Mouse (Mus musculus): ENCODE results near the gene Arhgap29.

Arhgap29 gene

DNA sequence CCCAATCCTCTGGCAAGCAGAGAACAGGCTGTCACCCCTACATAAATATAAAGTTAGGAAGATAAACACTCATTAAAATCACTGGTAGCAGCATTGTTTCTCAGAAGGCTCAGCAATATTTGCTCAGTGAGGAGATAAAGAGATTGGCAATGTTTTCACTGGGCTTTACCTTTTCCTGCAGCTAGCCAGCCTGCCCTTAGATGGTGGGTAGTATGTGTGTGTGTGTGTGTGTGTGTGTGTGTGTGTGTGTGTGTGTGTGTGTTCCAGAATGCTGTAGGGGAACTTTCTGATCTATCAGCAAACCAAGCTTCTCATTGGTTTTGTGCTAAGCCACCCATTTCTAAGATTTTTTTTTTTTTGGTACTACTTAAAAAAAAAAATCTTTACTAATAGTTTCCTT, 5.6 kb upstream of the Arhgap29 start:
- DNase-seq, result no peak

DNA sequence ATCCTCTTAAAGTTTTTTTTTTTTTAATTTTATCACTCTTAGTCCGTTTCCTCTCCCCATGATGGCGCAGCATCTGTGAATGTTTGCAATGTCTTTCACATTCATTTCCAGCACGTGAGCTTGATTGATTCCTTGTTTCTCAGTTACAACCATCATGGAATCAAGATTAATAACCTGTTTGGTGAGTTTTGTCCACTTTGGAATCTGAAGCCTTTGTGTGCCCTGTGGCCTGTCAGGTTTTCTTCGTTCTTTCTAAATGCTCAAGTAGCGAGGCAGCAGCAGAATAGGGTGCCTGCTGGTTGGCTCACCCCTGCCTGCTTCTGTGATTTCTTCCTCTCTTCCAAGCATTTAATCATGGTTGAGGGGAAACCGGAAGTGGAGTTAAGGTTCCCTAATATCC, 2.2 kb upstream of the Arhgap29 start:
- no peak for DNase-seq

DNA sequence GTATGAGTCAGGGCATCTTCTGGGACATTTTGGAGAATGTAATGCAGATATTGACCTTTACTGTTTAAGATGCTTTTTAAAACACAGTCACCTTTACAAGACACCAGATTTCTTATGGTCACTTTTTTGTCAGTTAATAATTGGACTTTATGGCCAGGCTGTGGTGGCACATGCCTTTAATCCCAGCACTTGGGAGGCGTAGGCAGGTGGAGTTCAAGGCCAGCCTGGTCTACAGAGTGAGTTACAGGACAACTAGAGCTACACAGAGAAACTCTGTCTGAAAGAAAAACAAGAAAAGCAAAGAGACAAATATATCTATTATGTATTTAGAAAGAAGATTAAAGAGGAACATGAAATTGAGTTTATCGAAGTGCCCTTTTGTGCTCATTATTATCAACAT, 1.2 kb upstream of the Arhgap29 start:
- DNase-seq, result no peak

DNA sequence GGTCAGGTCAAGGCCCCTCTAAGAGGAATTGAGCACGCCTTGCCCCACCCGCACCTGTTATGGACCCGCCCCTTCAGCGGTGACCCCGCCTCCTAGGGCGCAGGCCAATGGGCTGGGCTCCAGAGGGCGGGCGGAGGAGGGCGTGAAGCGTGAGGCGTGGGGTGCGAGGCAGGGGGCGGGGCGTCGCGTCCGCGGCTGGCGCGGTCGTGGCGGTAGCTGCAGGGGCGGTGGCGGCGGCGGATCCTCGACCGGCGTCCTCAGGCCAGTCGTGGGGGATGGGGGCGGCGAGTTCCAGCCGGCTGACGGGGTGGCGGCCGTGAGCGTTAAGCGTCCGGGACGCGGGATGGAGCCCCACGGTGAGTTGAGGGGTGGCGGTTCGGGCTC, 700 bp downstream of the Arhgap29 start:
- peak; percentile 69 for DNase-seq

DNA sequence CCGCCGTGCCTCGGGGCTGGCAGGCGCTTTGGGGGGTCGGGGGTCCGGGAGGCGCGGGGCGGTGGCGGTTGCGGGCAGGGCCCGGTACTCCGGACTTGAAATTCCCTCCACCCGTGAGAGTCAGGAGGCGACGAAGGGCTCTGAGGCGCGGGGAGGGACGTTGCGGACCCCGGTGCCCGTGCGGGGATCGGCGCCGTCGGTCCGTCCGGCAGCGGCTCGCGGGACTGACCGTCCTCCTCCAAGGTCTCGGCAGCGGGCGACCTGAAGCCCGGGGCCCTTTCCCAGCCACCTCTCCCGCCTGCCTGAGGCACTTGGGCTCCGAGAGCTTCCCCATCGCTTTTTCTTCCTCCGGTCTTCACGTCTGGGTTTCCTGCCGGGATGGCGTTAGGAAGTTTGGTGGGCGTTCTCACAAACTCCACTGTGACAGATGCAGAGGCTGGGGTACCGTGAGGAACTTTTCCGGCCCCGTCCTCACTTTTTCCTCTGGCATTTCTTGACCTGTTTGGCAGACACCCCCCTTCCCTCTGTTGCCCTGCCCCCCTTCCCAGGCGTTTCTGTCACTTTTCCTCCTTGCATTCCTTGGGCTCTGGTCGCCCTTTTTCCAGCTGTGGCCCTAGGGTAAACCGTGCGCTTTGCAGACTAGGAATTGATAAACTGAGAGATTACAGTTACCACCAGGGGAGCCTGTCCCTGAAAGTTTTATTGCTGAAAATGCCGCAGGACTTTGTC, 1.3 kb downstream of the Arhgap29 start:
- DNase-seq, result no peak

DNA sequence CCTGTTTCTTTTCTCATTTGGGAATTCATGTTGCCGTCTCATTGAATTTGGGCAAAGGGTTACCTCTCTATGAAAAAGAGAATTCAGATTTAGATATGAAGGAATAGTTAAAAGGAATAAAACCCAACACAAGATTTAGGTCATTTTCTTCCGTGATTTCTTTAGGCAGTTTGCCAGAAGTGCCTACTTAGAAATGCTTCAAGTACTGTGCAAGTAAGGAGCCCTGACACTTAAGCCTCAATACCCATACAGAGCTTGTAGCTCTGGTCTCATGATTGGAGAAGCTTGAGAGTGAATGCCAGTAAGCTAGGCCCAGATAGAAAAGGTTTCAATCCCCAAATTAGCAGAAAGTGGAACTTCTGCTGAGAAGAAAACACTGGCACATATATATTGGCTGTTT, 2.1 kb downstream of the Arhgap29 start:
- no peak for DNase-seq

DNA sequence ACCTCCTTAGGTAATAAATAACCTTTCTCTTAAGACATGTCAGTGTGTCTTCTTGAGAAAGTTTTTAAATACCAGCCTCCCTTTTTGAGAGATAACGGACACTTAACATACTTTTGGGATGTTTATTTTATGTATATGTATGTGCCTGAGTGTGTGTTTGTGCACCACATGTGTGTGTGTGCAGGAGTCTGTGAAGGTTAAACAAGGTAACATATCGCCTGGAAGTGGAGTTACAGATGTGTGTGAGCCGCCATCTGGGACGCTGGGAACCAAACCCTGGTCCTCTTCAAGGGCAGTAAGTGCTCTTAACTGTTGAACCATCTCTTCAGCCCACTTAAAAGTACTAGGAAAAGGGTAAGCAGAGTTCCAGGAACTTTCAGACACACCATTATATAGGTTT, 3.2 kb downstream of the Arhgap29 start:
- DNase-seq, result no peak

DNA sequence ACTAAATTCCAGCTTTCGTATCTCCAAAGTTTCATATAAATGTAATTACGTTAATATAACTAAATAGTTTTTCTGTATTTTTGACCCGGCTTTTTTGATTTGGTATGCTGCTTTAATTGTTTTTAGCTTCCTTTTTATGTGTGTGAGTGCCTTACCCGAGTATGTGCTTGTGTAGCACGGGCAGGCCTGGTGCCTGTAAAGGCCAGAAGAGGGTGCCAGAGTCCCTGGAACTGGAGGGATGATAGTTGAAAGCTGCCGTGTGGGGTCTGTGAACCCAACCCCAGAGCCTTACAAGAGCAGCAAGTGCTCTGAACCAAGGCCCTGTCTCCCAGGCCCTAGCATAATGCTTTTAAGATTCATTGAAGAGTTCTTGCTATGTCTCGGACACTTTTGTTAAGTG, 4.4 kb downstream of the Arhgap29 start:
- DNase-seq, result no peak

DNA sequence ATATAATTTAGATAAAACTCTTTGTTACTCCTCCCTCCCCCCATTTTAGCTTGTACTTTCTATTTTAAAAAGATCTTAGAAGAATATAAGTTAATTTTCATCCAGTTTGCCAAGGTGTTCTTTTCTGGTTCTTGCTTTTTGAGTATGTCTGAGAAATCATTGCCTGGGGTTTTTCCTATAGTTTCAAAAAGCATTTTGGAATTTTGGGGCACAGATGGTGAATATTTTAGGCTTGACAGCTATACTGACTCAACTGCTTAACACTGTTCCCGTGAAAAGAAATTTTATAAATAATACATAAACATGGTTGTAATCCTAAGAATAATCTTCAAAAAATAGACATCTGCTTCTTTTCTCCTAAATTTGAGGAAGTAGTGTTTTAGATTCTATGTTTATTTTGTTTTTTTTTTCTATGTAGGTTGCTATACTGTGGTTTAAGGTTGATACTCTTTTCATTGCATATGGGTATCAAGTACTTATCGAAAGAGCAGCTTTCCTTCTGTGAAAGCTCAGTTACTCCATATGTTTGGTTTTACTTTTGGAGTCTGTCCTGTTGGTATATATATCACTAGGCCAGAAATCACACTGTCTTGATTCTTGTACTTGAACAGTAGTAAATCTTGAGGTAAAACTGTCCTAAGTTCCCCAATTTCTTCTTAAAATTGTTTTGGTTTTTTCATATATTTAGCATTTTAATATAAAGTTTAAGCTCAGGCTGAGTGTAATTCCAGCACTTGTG, 5.4 kb downstream of the Arhgap29 start:
- DNase-seq, result no peak

DNA sequence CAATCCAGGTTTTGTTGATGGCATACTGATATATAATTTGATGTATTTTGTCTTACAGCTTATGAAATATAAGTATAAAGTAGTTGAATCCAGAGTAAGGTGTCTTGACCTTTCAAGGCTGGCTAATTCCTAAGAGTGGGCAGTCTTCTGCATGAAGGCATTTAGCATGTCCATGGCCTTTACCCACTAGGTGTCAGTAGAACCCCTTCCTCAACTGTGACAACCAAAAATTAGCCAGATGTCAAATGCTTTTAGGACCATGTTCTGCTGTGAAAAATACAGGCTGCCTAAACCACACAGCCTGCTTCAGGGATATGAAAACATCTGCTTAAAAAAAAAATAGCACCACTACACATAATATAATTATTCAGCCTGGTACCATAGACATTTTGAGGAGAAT, 11.8 kb downstream of the Arhgap29 start:
- DNase-seq, result peak; percentile 11

DNA sequence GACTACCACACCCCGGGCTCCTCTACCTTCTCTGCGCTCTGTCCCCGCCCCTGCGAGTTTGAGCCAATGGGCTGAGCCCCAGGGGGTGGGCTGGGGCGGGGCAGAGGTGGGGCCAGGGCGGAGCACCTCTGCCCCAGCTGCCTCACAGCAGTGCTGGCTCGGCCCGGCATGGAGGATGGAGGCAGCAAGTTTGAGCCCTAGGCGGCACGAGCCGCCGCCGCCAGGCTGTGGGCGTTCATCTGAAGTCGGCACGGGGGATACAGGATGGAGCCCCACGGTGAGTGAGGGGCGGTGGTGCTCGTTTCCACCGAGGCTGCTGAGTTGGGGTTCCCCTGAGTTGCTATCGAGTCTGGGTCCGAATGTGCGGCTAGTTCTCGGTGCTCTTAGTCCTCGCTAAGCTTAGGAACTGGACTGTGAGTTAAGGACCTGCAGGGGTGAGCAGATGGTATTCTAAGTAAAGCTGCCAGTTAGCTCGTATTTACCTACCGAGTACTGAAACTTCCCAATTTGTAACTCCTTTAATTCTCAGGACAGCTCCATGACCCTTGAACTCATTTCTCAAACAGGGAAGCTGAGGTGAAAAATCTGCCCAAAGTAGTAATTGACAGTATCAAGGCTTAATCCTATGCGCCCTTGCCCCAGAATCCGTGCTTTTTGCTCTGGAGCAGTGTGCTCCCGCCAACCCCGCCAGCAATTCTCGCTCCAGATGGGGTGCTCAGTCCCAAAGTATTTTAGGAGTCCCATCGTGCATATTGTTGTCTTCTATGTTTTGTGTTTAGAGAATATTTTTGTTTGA, 15.5 kb downstream of the Arhgap29 start:
- DNase-seq, result peak; percentile 64

DNA sequence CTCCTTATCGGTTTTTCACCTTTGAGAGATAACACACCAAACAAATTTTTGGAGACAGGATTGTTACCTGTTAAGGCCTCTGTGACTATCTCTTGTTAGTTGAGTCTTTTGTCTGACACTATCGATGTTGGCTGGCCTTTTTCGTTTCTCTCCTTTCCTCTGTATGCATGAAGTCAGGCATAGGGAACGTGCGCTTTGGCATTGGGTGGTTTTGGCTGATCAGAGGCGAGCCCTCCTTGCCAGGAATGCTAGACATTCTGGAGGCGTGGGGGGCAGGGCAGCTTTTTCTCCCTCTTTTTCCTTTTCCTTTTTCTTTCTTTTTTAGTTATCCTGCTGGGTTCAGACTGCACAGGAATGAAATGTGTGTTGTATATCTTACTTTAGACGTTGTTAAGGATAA, 16.3 kb downstream of the Arhgap29 start:
- peak; percentile 47 for DNase-seq

DNA sequence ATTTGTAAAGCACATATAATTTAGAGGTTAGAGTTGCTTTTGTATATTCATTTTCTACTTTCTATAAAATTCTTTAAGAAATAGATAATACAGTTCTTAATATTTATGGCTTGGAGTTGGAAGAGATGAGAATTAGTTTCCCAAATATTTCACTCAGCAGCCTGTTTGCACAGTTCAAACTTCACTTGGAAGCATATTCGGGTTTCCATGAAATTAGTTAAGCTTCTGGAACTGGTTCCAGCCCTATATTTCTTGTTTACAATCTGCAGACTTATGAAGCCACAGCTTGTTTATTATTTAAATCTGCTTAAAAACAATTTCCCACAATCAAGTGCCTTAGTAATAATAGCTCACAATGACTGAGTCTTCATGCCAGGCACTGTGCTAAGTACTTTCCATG, 17.1 kb downstream of the Arhgap29 start:
- no peak for DNase-seq

DNA sequence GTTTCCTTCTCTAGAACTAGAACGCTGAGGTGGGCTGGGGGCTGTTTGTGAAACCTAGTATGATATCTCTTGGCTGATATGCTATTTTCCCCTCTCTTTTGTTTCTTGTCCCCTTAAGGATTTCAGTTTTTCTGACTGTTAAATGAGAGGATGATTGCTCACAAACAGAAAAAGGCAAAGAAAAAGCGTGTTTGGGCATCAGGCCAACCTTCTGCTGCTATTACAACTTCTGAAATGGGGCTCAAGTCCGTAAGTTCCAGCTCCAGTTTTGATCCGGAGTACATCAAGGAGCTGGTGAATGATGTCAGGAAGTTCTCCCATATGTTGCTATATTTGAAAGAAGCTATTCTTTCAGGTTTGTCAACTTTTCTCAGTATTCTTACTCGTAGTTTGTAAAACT, 21.4 kb downstream of the Arhgap29 start:
- peak; percentile 13 for DNase-seq

DNA sequence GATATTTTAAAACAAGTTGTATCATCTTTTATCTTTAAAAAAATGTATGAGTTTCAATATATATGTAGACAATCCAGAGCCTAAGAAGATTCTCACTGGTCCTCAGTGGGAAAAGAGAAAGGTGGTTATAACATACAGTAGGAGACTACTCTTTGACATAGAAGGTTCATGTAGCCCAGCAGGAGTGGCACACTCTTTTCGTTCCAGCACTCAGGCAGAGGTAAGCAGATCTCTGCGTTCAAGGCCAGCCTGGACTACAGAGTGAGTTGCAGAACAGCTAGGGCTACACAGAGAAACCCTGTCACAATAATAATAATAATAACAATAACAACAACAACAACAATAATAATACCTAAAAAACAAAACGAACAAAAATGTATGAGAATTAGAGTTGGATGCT, 23.0 kb downstream of the Arhgap29 start:
- DNase-seq, result no peak

DNA sequence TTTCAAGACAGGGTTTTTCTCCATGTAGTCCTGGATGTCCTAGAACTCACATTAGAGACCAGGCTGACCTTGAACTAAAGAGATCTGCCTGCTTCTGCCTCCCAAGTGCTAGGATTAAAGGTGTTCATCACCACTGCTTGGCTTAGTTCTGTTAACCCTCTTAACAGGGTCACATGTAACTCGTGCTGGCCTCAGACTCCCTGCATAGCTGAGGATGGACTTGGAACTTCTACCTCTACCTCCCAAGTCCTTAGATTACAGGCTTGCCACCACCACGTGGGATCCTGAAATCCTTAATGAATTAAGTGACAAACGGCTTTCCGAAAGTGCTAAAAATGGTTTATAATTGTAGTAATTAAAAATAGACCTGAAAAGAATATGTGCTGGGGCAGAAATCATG, 29.0 kb downstream of the Arhgap29 start:
- no peak for DNase-seq

DNA sequence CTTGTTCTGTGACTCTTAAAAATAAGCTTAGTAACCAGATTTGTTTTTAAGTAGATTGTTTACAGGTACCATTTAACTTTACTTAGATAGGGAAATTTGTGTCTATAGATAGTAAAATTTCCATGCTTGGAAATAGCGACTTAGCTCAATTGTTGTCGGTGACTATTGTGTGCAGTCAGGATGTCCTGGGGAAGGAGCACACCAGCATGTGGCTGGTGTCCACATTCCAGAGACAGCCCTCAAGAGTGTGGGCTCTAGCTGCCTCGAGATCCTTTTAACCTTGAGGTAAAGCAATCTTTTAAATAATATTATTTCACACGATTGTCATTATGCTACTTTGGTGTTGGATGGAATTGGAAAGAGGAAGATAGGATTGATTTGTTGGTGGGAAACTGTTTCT, 30.1 kb downstream of the Arhgap29 start:
- DNase-seq, result no peak

DNA sequence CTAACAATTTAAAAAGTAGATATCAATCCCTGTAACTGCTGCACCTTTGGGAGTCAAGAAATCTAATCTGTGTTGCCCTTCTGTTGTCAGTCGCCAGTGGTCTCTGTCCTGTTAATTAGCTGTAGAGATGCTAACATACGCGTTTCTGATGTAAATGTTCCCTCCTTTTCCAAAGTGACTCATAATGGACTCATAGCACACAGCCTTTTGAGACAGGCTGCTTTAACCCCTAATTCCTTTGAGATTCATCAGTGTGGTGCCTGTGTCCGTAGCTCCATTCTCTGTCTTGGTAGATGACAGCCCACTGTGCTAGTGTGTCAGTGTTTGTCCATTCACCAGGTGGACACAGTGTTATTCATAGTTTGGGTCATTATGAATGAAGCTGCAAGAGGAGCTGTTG, 42.8 kb downstream of the Arhgap29 start:
- no peak for DNase-seq

DNA sequence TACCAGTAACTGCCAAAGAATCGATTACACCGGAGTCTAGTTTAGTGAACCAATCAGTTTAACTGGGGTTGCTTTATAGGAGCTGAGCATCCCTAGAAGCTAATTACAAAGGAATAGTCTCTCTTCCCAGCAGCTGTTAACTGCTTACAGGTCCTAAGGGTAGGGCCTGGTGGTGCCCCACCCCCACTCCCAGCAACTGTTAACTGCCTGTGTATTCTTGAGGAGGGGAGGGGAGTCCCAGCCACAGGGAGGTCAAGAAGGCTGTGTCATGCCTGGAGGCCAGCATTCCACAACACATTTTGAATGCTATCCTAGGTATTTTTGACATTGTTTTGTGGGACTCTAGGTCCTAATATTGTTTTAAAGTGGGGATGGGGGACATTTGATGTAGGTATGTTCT, 47.6 kb downstream of the Arhgap29 start:
- no peak for DNase-seq

DNA sequence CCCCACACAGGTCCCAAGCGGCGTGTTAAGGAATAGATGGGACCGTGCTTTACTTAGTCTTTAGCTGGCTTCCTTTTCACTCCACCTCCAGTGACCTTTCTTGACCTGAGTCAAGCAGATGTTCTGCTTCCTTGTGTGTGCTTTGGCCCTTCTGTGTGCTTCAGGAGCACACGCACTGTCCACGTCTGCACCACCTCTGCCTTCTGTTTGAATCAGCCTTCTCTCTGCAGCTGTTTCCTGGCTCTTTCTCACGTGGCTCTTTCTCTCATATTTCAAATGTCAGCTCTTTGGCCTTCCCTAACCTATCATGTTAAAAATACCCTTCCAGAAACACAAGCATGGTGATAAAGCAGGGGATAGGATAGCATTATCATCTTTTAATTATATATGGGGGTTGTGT, 49.2 kb downstream of the Arhgap29 start:
- DNase-seq, result no peak

DNA sequence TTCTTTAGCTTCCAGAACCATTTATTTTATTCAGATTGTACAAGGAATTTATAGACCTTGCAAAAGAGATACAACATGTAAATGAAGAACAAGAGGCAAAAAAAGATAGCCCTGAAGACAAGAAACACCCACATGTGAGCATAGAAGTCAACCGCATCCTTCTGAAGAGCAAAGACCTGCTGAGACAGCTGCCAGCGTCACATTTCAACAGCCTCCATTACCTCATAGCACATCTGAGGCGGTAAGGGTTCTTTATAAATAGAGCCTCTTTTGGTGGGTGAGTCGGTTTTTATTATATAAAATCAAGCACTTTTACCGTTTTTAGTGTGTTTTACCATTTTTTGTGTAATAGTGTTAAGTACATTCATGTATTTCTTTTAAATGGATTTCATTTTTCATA, 57.5 kb downstream of the Arhgap29 start:
- DNase-seq, result no peak

DNA sequence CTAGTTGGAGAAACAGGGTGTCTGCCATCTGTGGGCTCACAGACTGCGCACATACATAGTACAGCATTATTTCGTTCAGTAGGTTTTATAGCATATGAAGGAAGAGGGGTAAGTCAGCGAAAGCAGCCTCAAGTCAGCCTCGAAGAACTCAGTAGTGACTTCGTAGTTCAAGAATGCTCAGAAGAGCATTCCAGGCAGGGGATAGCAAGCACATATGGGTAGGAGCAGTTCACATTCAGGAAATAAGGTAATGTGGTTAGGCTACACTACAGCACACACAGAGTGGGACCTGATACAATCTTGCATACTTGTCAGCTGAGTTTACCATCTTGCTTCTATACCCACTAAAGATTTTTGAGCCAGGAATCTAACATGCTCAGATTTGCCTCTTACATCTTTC, 58.0 kb downstream of the Arhgap29 start:
- no peak for DNase-seq

DNA sequence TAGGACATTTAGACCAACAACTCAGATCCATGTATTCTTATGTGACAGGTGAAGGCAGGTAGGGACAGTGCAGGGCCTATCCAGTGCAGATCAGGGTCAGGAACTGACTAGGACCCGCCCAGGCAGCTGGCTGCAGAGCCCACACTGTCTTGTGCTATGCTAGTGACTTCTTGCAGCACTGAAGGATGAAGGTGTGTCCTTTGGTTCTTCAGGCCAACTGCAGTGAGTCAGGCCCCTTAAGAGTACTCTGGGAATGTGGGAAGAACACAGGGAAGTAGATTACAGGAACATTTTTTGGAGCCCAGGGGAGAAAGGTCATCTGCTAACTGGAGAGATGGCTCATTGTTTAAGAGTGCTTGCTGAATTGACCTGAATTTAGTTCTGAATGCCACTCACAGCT, 60.1 kb downstream of the Arhgap29 start:
- no peak for DNase-seq

DNA sequence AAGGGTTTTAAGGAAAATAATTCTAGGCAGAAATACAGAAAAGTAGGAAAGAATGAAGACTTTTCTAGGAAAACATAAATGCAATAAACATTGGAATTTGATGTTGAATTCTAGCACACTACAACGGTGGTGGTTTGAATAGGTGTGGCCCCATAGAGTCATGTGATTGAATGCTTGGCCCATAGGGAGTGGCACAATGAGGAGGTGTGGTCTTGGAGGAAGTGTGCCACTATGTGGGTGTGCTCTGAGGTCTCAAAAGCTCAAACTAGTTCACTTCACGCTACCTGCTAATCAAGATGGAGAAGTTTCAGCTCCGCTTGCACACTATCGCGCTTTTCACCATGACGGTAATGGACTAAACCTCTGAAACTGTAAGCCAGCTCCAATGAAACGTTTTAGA, 66.1 kb downstream of the Arhgap29 start:
- no peak for DNase-seq

Measured in right cerebral cortex, postnatal 4 days (tissue).